ENCODE assay signal across 10 mouse cellular contexts in the genomic region with DNA sequence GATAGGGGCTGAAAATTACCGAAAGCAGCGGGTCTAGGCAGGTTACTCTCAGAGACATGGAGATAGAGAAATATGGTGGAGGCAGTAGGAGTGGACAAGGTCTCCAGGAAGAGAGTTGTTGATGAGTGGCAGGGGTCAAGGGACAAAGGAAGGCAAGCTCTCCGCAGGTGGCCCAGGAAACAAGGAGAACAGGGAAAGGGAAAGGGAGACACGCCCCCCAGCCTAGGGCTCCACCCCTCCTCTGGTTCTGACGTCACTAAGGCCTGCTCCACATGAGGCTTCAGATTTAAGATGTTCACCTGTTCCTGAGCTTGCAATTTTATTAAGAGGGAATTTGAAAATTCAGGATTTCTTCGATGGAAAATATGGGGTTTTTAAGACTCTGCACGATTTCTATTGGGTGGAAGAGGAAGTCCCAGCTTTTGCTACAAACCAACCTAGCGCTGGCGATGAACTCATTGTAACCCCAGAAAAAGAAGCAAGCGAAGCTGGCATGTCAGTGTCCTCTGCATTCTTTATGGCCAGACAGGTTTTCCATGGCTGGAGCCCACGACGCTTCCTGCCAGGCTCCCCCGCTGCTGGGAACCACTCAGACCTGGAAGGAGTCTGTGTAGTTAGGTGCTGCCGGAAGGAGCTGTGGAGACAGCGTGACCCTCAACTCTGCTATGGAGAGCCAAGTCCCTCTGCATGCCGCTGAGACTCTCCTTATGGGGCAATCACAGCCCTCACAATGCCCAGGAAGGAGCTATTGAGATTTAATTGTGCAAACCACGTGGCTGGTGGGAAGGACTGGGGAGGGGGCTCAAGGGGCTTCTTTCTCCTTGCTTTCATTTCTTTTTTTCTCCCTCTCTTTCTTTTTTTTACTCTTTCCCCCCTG.
DNase-seq lines count a peak whose midpoint lies in the region; ATAC-seq lines count a peak whose summit lies in the region.
"Had no signal": no experiment of that assay in that cellular context is flagged by ENCODE, and none has a peak within 500 bp of the region (broad histone marks: within the 10 kb centered on the region; RNA-seq: fewer than 3 reads in every experiment).

No protein-coding gene starts in this region.

- H3K4me3 ChIP-seq in heart, embryonic 12.5 days: no peak overlapping the region
- peak overlapping the region; percentile 17; the same call in 1 of the 2 replicates for H3K4me3 ChIP-seq in hindbrain, embryonic 11.5 days (ENCODE audit: low read depth, low read length)
- H3K4me3 ChIP-seq in midbrain, embryonic 16.5 days (ENCODE audit: low read depth, low read length): peak overlapping the region; percentile 5; the same call in 1 of the 2 replicates

- no peak for DNase-seq in heart, postnatal 25 days (ENCODE audit: low spot score)
- DNase-seq in WW6 (ENCODE audit: low read depth, low spot score): peak; percentile 64
- DNase-seq in hindbrain, embryonic 11.5 days (ENCODE audit: low spot score): peak; percentile 69
- no peak for DNase-seq in adrenal gland, adult 18-20 months (ENCODE audit: low spot score in 2 of 2)
- no peak for DNase-seq in thymus, postnatal 4 days
- DNase-seq in thymus, adult 18-20 months: no peak
- DNase-seq: layer of hippocampus, adult 9-11 months; thymus, postnatal 36 days had no signal

- intact Hi-C loops in heart, postnatal 25 days (cut with DNase I): no loop called here

- H3K27me3 ChIP-seq in heart, embryonic 12.5 days (replicated peaks): no peaks in the 10 kb centered on the region
- peaks cover 50% of the 10 kb centered on the region for H3K27me3 ChIP-seq in hindbrain, embryonic 11.5 days (ENCODE audit: control insufficient read depth, insufficient read depth, low read length)
- peaks cover 21% of the 10 kb centered on the region for H3K27me3 ChIP-seq in midbrain, embryonic 16.5 days (ENCODE audit: control insufficient read depth, insufficient read depth, low read depth, low read length)

- no peak overlapping the region for H3K9ac ChIP-seq in heart, embryonic 12.5 days
- H3K9ac ChIP-seq in hindbrain, embryonic 11.5 days (ENCODE audit: low read depth, low read length): peak overlapping the region; percentile 0; the same call in 1 of the 2 replicates
- peak overlapping the region; percentile 27; the same call in 1 of the 2 replicates for H3K9ac ChIP-seq in midbrain, embryonic 16.5 days (ENCODE audit: low read depth, low read length)

- no peaks in the 10 kb centered on the region for H3K36me3 ChIP-seq in heart, embryonic 12.5 days
- H3K36me3 ChIP-seq in hindbrain, embryonic 11.5 days (ENCODE audit: control insufficient read depth, insufficient read depth, low read length): no peaks in the 10 kb centered on the region
- no peaks in the 10 kb centered on the region for H3K36me3 ChIP-seq in midbrain, embryonic 16.5 days (ENCODE audit: control insufficient read depth, insufficient read depth, low read length)

- H3K27ac ChIP-seq in heart, embryonic 12.5 days (ENCODE audit: poor library complexity, severe bottlenecking): no peak overlapping the region
- peak overlapping the region; percentile 63 for H3K27ac ChIP-seq in hindbrain, embryonic 11.5 days (ENCODE audit: low read depth, low read length)
- no peak overlapping the region for H3K27ac ChIP-seq in midbrain, embryonic 16.5 days (ENCODE audit: low read length)

- 37% methylated on average over 17 of the region's 17 CpGs for WGBS in heart, embryonic 12.5 days
- WGBS in hindbrain, embryonic 11.5 days: 13% methylated on average over 17 of the region's 17 CpGs
- 11% methylated on average over 17 of the region's 17 CpGs for WGBS in midbrain, embryonic 16.5 days

- no peaks in the 10 kb centered on the region for H3K9me3 ChIP-seq in heart, embryonic 12.5 days (replicated peaks)
- H3K9me3 ChIP-seq in hindbrain, embryonic 11.5 days (ENCODE audit: control insufficient read depth, low read length): no peaks in the 10 kb centered on the region
- no peaks in the 10 kb centered on the region for H3K9me3 ChIP-seq in midbrain, embryonic 16.5 days (replicated peaks; ENCODE audit: control insufficient read depth, low read length, poor library complexity, severe bottlenecking)

- H3K4me2 ChIP-seq in heart, embryonic 12.5 days: peak overlapping the region; percentile 6
- H3K4me2 ChIP-seq in hindbrain, embryonic 11.5 days (replicated peaks; ENCODE audit: low read depth, low read length): peak overlapping the region; percentile 40
- peak overlapping the region; percentile 44 for H3K4me2 ChIP-seq in midbrain, embryonic 16.5 days (ENCODE audit: low read length)

- ATAC-seq in heart, embryonic 12.5 days (ENCODE audit: insufficient number of reproducible peaks, low FRiP score): 0 out of 2 replicates have a peak, but pooled peaks have one; percentile 43
- ATAC-seq in hindbrain, embryonic 11.5 days (ENCODE audit: low FRiP score): peak; percentile 84
- peak; percentile 77 for ATAC-seq in midbrain, embryonic 16.5 days

- peaks cover 20% of the 10 kb centered on the region for H3K4me1 ChIP-seq in heart, embryonic 12.5 days (replicated peaks)
- peaks cover 13% of the 10 kb centered on the region for H3K4me1 ChIP-seq in hindbrain, embryonic 11.5 days (replicated peaks; ENCODE audit: control insufficient read depth, insufficient read depth, low read length)
- H3K4me1 ChIP-seq in midbrain, embryonic 16.5 days (ENCODE audit: control insufficient read depth, insufficient read depth, low read length): peaks cover 14% of the 10 kb centered on the region

Comparison
In these comparisons a context has a peak if more than half of its experiments do, and no peak if none do; other contexts are left out.
1. DNase-seq: peak in WW6 (single experiment) and hindbrain, embryonic 11.5 days (single experiment); none in heart, postnatal 25 days (single experiment), adrenal gland, adult 18-20 months (0 of 2), thymus, postnatal 4 days (single experiment) and thymus, adult 18-20 months (0 of 2).
2. Peak in every context shown above with its lines, with median percentiles within 50 percentile points of each other: ATAC-seq and H3K4me2 ChIP-seq.